Mouse (Mus musculus) ES-E14 (cell line): Measurements from ENCODE around the gene Slc34a2.

ENCODE experiments used
- CHD2 ChIP-seq: IDR thresholded peaks from 2 replicates; pipeline ENCODE4 v1.6.1; 2014; ENCODE audit warnings: mild to moderate bottlenecking, low read depth, low read length, inconsistent platforms
- MAFK ChIP-seq: IDR thresholded peaks from 2 replicates; pipeline ENCODE4 v1.6.1; 2014; ENCODE audit warnings: mild to moderate bottlenecking, low read depth, low read length, inconsistent platforms; ENCODE audit not compliant: insufficient read depth
- ZC3H11A ChIP-seq: IDR thresholded peaks from 2 replicates; pipeline ENCODE4 v1.6.1; 2012; ENCODE audit warnings: low read depth, mild to moderate bottlenecking, inconsistent platforms, low read length, borderline replicate concordance
- ZNF384 ChIP-seq: IDR thresholded peaks from 2 replicates; pipeline ENCODE4 v1.6.1; 2012; ENCODE audit warnings: low read depth, low read length, inconsistent platforms

GRCm38 (mm10) chr5:53106125-53106524 is 68.2 kb downstream of the Slc34a2 start:
- TF ChIP-seq MAFK (no peak), ZNF384 (no peak), ZC3H11A (no peak), CHD2 (no peak)
